Mouse (Mus musculus): ENCODE results near the gene Atp5s. TPM values are rescaled to one million over a fixed set of nuclear protein-coding genes. Genes with fewer than 3 reads are reported as not detected.

Atp5s gene
- total RNA-seq, 2 experiments from 2014 or later, result 16.4 to 19.6 TPM

- DNase-seq, result no peak
- intact Hi-C loops (cut with DNase I), result no loop called here
Measured at GRCm38 (mm10) chr12:69766185-69766904, 41.6 kb downstream of the Atp5s start.

GRCm38 (mm10) chr12:69767476-69768258, 42.9 kb downstream of the Atp5s start:
- intact Hi-C loops (cut with DNase I), result no loop called here
- no peak for DNase-seq

DNA sequence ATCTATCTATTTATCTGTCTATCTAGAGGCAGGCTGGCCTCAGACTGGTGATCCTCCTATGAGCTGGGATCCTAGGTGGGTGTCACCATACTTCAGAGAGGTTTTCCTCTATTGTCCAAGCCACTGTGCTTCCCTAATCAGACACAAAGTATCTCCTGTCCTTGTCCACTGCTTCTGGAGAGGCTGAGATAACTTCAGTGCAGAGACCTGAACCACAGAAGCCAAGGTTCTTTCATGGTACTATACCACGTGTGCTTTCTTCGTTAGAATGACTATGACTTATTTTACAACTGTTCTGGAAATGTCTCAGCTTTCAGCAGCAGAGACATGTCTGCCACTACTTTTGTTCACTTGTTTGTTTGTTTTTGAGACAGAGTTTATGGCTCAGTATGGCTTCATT, 44.1 kb downstream of the Atp5s start:
- intact Hi-C loops (cut with DNase I), result no loop called here
- no peak for DNase-seq

- no peak for DNase-seq
- intact Hi-C loops (cut with DNase I), result no loop called here
Measured at GRCm38 (mm10) chr12:69776607-69777340, 52.0 kb downstream of the Atp5s start.

DNA sequence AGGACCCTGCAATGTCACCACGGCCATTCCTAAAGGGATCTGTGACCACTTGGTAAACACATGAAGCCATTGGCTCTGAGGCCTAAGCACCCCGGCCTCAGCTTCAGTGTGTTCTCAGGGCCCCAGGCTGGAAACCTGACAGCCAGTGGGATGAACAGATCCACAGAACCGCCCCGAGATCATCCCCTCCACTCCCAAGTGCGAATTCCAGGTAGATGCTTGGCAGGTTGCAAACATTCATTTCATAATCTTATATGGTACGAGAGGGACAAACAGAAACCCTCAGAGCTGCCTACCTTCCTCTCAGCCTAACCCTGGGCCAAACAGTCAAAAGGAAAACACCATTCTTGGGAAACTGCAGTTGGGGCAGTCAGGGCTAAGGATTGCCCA, 52.6 kb downstream of the Atp5s start:
- intact Hi-C loops (cut with DNase I), result no loop called here
- no peak for DNase-seq

DNA sequence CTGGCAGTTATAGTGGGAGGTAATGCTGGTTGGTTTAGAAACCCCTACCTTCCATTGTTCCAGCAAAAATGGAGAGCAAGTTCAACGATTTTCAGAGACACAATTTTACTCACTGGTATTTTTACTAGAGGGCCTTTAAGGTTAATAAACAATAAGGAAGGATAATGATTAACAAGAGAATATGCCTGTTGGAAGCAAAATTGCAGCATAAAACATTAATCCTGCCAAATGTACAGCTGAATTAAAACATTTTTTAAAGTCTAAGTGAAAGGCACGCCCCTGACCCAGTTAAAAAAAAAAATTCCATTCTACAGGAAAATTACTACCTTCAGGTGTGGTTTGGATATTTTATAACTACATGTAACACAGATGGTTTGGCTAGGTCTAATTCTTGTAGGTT, 53.2 kb downstream of the Atp5s start:
- intact Hi-C loops (cut with DNase I), result no loop called here
- DNase-seq, result no peak

DNA sequence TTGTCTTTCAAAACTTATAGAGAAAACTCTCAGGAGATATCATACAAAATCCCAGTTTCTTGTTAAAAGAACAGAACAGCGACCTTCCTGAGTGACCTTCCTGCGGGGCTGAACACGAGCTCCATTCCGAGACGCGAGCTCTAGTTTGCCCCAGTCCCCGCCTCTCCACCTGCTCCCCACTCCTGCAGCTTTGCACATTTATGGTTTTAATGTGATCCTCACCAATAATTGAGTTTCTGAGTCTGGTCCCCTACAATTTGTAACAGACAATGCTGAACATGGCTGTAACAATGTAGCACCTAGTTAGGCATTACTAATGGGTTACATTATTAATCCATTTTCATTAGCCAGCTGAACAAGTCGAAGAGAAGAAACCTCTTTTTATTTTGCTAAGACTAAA, 56.7 kb downstream of the Atp5s start:
- no peak for DNase-seq
- intact Hi-C loops (cut with DNase I), result no loop called here

GRCm38 (mm10) chr12:69781935-69782650, 57.3 kb downstream of the Atp5s start:
- no peak for DNase-seq
- intact Hi-C loops (cut with DNase I), result no loop called here

- DNase-seq, result no peak
- intact Hi-C loops (cut with DNase I), result no loop called here
Measured at GRCm38 (mm10) chr12:69783247-69784025, 58.7 kb downstream of the Atp5s start.

DNA sequence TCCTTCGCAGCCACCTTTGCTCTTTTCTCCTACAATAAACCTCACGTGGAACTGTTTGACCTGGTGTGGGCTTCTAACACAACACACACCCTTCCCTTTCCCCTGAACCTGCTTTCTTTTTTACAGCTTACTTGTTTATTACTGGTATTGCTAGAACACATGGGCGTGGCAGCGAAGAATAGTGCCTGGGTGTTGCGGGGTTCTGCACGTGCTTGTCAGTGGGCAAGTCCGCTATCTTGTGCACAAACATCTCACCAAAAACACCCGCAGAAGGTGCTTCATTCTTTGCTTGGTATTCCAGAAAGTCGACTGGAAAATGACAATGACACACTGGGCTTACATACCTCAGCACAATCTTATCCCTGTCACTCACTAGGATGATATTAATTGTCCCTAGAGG, 60.7 kb downstream of the Atp5s start:
- no peak for DNase-seq
- intact Hi-C loops (cut with DNase I), result no loop called here

DNA sequence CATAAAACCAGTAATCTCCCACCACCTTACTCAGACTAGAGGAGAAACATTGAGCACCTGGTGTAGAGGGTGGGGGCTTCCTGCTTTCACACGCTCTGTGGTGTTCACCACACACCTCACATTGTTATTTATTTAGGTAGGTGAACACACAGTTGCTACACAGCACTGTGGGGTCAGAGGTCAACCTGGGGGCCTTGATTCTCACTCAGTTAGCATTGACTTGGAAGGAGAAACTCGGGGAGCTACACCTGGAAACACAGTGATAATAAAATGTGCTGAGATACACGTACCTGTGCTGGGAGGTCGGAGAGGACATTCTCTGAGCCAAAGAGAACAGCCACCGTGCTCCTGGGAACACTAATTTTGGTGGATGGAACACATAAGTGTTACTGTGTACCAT, 63.6 kb downstream of the Atp5s start:
- intact Hi-C loops (cut with DNase I), result no loop called here
- DNase-seq, result no peak

DNA sequence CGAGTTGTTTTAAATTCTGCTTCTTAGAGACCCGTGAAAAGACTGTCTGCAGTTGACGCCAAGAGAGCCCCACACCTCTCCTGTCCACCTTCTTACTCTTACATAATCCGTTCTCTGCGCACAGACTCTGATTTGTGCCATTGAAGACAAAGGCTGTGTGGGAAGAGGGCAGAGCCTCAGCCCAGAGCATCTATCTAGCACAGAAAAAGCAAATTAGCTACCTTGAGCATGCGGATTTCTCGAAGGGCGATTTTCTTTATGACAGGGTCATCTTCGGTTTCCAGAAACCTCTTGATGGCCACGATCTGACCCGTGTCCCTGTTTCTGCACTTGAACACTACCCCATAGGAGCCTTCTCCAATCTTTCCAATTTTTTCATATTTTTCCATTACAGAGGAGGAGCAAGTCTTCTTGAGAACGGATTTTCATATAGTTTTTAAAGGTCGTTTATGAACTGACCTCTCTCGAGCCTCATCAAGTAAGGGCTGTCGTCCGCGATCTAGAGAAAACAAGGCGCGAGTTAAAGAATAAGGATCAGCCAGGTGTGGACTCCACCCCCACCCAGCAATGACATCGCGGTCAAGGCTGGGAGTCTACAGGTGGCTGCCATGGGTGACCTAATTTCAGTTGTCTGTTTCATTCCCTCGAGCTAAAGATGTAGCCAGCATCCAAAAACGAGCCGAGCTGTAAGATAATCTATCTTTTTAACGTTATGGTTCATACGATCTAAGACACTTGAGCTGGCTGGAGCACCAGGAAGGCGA, 65.2 kb downstream of the Atp5s start:
- intact Hi-C loops (cut with DNase I), result no loop called here

DNA sequence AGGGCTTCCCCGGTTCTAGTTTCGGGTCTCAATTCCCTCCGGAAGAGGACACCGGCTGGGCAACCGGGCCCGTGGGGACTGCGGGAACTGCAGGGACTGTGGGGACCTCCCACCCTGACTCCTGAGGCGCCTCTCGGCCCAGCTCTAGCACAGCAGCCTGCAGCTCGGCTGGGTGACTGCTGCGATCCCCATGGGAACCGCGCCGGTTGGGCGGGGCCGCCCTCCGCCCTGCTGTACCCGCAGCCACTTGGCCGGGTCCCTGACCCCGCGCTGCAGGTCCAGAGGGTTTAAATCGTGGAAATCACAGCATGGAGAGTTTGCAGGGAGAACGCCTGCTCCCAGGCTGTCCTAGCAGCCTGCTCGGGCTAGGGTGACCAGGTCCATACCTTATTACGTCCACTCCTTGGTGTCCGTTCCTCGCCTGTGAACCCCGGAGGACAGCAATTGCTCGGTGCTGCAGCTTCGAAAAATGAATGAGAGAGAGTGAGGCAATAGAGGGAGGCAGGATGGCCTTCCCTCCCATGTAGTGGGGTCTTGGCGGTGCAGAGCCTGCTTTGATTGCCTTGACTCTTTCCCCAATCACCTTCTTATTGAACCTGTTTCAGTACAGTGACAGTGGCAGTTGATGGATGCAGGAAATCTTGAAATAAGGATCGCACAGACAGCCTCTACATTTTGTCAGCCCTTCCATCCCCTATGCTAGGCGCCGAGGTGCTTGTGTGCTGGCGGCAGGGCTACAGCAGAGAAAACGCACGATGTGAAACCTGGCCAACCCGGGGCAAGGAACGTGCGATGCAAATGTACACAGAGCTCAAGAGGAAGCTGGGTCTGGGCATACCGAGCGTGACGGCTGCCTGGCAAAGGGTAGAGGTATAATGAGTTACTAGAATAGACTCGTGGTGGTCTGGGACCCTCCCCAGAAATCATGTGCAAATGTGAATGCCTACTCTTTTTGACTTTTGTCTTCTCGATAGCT, 66.1 kb downstream of the Atp5s start, which contains the start of gene Cdkl1:
Gene Cdkl1, minus strand, starts transcription at position 738 of the 976 bp plus-strand sequence.
- intact Hi-C loops (cut with DNase I), result no loop called here
- DNase-seq, result peak; percentile 29 to 36

More for the DNA sequence above, 65.2 kb downstream of the Atp5s start:
- DNase-seq, result no peak

Small RNAs within 50 kb of the gene (microRNA-seq; reads per million reads assigned to microRNA genes)
- gene Mir681, result 0 reads per million in 2 experiments

Other genes with a start within 250 kb of the Atp5s start
- 1 to 10 TPM; 3.1 to 3.8 TPM for gene Vcpkmt, start 141.9 kb upstream of the Atp5s start, total RNA-seq (2021)
- gene Sos2, start 43.1 kb upstream of the Atp5s start, total RNA-seq (2021), result 10 to 100 TPM; 39.8 to 40.4 TPM
- gene L2hgdh, start 77 bp upstream of the Atp5s start, total RNA-seq (2021), result 10 to 100 TPM; 36.2 to 37.7 TPM
- gene Cdkl1, start 66.3 kb downstream of the Atp5s start, total RNA-seq (2021), result under 1 TPM; 0.54 to 0.94 TPM
- 1 to 10 TPM; 1.7 to 2.1 TPM for gene Atl1, start 167.7 kb downstream of the Atp5s start, total RNA-seq (2021)
- 10 to 100 TPM; 18.2 to 20.5 TPM for gene Map4k5, start 168.2 kb downstream of the Atp5s start, total RNA-seq (2021)

Measured in gastrocnemius, postnatal 36 days (tissue).